ENCODE assay signal across 16 mouse cellular contexts in the genomic region with DNA sequence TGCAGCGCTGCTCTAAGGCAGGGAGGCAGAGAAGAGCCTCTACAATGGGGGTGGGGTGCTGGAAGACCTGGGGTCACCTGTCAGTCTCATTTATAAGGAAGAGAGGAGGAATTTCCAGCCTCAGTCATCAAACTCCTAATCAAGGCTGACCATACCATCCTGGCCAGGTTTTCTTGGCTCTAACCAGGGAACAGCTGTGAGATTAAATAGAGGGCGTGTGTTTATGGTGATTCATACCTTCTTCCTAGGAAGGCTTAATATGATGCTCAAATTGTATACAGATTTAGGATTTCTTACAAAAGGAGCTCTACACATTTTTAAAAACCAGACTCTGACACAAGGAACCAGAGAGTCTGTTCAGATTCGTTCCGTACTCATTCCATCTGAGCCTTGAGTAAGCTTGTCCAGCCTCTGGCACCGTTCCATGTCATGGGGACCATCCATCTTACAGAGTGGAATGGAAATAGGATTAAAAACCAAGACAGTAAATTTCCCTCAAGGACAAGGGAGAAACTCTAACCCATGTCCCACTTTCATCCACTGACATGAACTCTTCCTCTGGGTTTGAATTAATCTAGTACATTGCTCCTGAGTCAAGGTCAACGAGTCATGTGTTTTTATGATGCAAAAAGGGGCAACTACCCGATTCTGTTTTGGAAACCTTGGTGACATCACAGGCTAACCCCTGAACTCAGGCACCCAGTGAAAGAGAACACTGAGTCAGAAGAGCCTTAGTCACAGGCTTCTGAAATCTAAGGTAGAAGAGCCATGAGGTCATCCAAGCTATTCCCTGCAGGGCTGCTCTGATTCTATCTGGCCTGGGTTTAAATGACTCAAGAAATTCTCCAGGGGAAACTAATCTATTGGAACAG. TPM values are rescaled to one million over a fixed set of nuclear protein-coding genes. Genes with fewer than 3 reads are reported as not detected.
DNase-seq lines count a peak whose midpoint lies in the region; ATAC-seq and TF ChIP-seq lines count a peak whose summit lies in the region.
"Had no signal": no experiment of that assay in that cellular context is flagged by ENCODE, and none has a peak within 500 bp of the region (broad histone marks: within the 10 kb centered on the region; RNA-seq: fewer than 3 reads in every experiment).

No protein-coding gene starts in this region.

- TF ChIP-seq CTCF in lung, embryonic 14.5 days (IDR thresholded peaks at IDR 0.05; ENCODE audit: low read depth): no peak
- no peak for TF ChIP-seq CTCF in intestine, postnatal 0 days (IDR thresholded peaks at IDR 0.05; ENCODE audit: low read depth)

- H3K4me2 ChIP-seq in lung, embryonic 14.5 days: no peak overlapping the region
- no peak overlapping the region for H3K4me2 ChIP-seq in intestine, postnatal 0 days (replicated peaks; ENCODE audit: low read depth)
- H3K4me2 ChIP-seq: embryonic facial prominence, embryonic 12.5 days; hindbrain, embryonic 12.5 days; liver, embryonic 12.5 days had no signal

- 69% methylated on average over 7 of the region's 7 CpGs for WGBS in lung, embryonic 14.5 days
- 71% methylated on average over 7 of the region's 7 CpGs for WGBS in intestine, postnatal 0 days

- no peak overlapping the region for H3K4me3 ChIP-seq in lung, embryonic 14.5 days (ENCODE audit: low read depth, low read length)
- H3K4me3 ChIP-seq in intestine, postnatal 0 days (ENCODE audit: low read depth, low read length): no peak overlapping the region
- H3K4me3 ChIP-seq: embryonic facial prominence, embryonic 12.5 days; hindbrain, embryonic 12.5 days; liver, embryonic 12.5 days had no signal

- no peak overlapping the region for H3K27ac ChIP-seq in lung, embryonic 14.5 days (ENCODE audit: low read depth)
- H3K27ac ChIP-seq in intestine, postnatal 0 days (ENCODE audit: low read depth, low read length): peak overlapping the region; percentile 23; the same call in 1 of the 2 replicates
- H3K27ac ChIP-seq: embryonic facial prominence, embryonic 12.5 days; hindbrain, embryonic 12.5 days; liver, embryonic 12.5 days had no signal

- H3K4me1 ChIP-seq in lung, embryonic 14.5 days (ENCODE audit: insufficient read depth): 0 out of 2 replicates have a peak, but pooled peaks cover 12% of the 10 kb centered on the region
- H3K4me1 ChIP-seq in intestine, postnatal 0 days (replicated peaks; ENCODE audit: control insufficient read depth, insufficient read depth, low read length): no peaks in the 10 kb centered on the region; the same call in 1 of the 2 replicates

- peaks cover 46% of the 10 kb centered on the region for H3K36me3 ChIP-seq in lung, embryonic 14.5 days (ENCODE audit: insufficient read depth)
- peaks cover 27% of the 10 kb centered on the region for H3K36me3 ChIP-seq in intestine, postnatal 0 days (ENCODE audit: control insufficient read depth, insufficient read depth)

- no peak overlapping the region for H3K9ac ChIP-seq in lung, embryonic 14.5 days
- H3K9ac ChIP-seq in intestine, postnatal 0 days (ENCODE audit: low read depth, low read length): no peak overlapping the region
- H3K9ac ChIP-seq: embryonic facial prominence, embryonic 12.5 days; hindbrain, embryonic 12.5 days; liver, embryonic 12.5 days had no signal

- intact Hi-C loops in heart, postnatal 14 days (cut with DNase I): no loop called here

- ATAC-seq in lung, embryonic 14.5 days (ENCODE audit: insufficient read depth): no peak
- no peak for ATAC-seq in intestine, postnatal 0 days
- ATAC-seq in erythroid progenitor cell, adult 5-6 weeks (replicated peaks; ENCODE audit: low FRiP score, poor library complexity, severe bottlenecking): no peak
- ATAC-seq: liver, embryonic 12.5 days had no signal

- no peaks in the 10 kb centered on the region for H3K27me3 ChIP-seq in lung, embryonic 14.5 days (ENCODE audit: insufficient read depth, low read length)
- H3K27me3 ChIP-seq in intestine, postnatal 0 days (replicated peaks; ENCODE audit: control insufficient read depth, insufficient read depth, low read length): no peaks in the 10 kb centered on the region
- H3K27me3 ChIP-seq: embryonic facial prominence, embryonic 12.5 days had no signal

- peak; percentile 59 for DNase-seq in lung, embryonic 14.5 days
- no peak for DNase-seq in lung, postnatal 14 days
- DNase-seq in Muller cell, postnatal 12 days (ENCODE audit: inconsistent ontology term): peak; percentile 54
- DNase-seq in adrenal gland, postnatal 10 days: peak; percentile 68
- DNase-seq in heart, postnatal 14 days: no peak
- DNase-seq in spleen, postnatal 14 days (ENCODE audit: low spot score in 2 of 2): no peak
- DNase-seq: kidney, postnatal 25 days had no signal

- no peaks in the 10 kb centered on the region for H3K9me3 ChIP-seq in lung, embryonic 14.5 days (ENCODE audit: low read depth, low read length)
- no peaks in the 10 kb centered on the region for H3K9me3 ChIP-seq in intestine, postnatal 0 days (ENCODE audit: control insufficient read depth)
- H3K9me3 ChIP-seq: embryonic facial prominence, embryonic 12.5 days; hindbrain, embryonic 12.5 days; liver, embryonic 12.5 days had no signal

RNA-seq across cellular contexts. Expression of gene Gm27027, which starts 16.7 kb away (rescaled TPM):
- polyA plus RNA-seq in lung, embryonic 14.5 days (2014; fragmentation: Nextera tagmentation; extraction: Ambion mirVana): not detected in 2 replicates
- total RNA-seq in adrenal gland, postnatal 10 days (2021): not detected
- not detected in 2 replicates for polyA plus RNA-seq in intestine, postnatal 0 days (2015; fragmentation: Nextera tagmentation; extraction: Ambion mirVana)
- total RNA-seq in heart, postnatal 14 days (2021): not detected
- not detected in 2 replicates for total RNA-seq in erythroid progenitor cell, adult 5-6 weeks (2015; ENCODE audit: low replicate concordance)
- total RNA-seq in erythroid progenitor cell, adult 5-6 weeks (2017; ENCODE audit: low replicate concordance): not detected in 2 replicates
- total RNA-seq: heart, adult 8-10 months; left cerebral cortex, postnatal 10 days had no signal
- polyA plus RNA-seq: embryonic facial prominence, embryonic 12.5 days; frontal cortex, adult 2 months; hindbrain, embryonic 12.5 days; liver, embryonic 12.5 days; neural tube, embryonic 11.5 days had no signal

RNA-seq across cellular contexts. Expression of gene Gm13889, which starts 22.5 kb away (rescaled TPM):
- polyA plus RNA-seq in lung, embryonic 14.5 days (2014; fragmentation: Nextera tagmentation; extraction: Ambion mirVana): 40.7 and 45.3 TPM in 2 replicates
- 10 to 100 TPM; 22.9 to 43.6 TPM for total RNA-seq in adrenal gland, postnatal 10 days (2021)
- 33.7 and 35.4 TPM in 2 replicates for polyA plus RNA-seq in intestine, postnatal 0 days (2015; fragmentation: Nextera tagmentation; extraction: Ambion mirVana)
- 10 to 100 TPM; 20.7 to 20.9 TPM for total RNA-seq in heart, postnatal 14 days (2021)
- total RNA-seq in erythroid progenitor cell, adult 5-6 weeks (2015; ENCODE audit: low replicate concordance): not detected in 2 replicates
- total RNA-seq in erythroid progenitor cell, adult 5-6 weeks (2017; ENCODE audit: low replicate concordance): not detected in 2 replicates

RNA-seq across cellular contexts. Expression of gene Alkbh3, which starts 31.1 kb away (rescaled TPM):
- polyA plus RNA-seq in lung, embryonic 14.5 days (2014; fragmentation: Nextera tagmentation; extraction: Ambion mirVana): 69.3 and 74.9 TPM in 2 replicates
- total RNA-seq in adrenal gland, postnatal 10 days (2021): 10 to 100 TPM; 57.2 to 67.8 TPM
- polyA plus RNA-seq in intestine, postnatal 0 days (2015; fragmentation: Nextera tagmentation; extraction: Ambion mirVana): 58.8 and 63.2 TPM in 2 replicates
- 10 to 100 TPM; 58.7 to 63.1 TPM for total RNA-seq in heart, postnatal 14 days (2021)
- total RNA-seq in erythroid progenitor cell, adult 5-6 weeks (2015; ENCODE audit: low replicate concordance): 9.7 and 31.4 TPM in 2 replicates
- 5.4 and 7.8 TPM in 2 replicates for total RNA-seq in erythroid progenitor cell, adult 5-6 weeks (2017; ENCODE audit: low replicate concordance)

Comparison
In these comparisons a context has a peak if more than half of its experiments do, and no peak if none do; other contexts are left out.
1. DNase-seq: peak in lung, embryonic 14.5 days (single experiment), Muller cell, postnatal 12 days (single experiment) and adrenal gland, postnatal 10 days (single experiment); none in lung, postnatal 14 days (single experiment), heart, postnatal 14 days (0 of 2) and spleen, postnatal 14 days (0 of 2).
2. RNA of gene Gm13889, which starts 22.5 kb away (total RNA-seq): 22.9 to 43.6 TPM in adrenal gland, postnatal 10 days and 20.7 to 20.9 TPM in heart, postnatal 14 days; not detected in erythroid progenitor cell, adult 5-6 weeks; every median in the first group is over 10 times any median in the second.